Mouse (Mus musculus): Measurements from ENCODE around the gene Fat4.

DNA sequence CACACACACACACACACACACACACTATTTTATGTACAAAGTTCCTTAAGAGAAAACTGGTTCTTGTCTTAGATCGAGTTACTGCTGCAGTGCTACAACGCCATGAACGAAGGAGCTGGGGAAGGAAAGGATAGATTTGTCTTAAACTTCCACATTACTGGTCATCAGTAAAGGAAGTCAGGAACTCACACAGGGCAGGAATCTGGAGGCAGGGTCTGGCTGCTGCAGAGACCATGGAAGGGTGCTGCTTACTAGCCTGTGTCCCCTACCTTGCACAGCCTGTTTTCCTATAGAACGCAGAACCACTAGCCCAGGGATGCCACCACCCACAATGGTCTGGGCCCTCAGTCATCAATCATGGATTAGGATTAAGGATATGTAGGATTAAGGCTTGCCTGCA lies 10.0 kb upstream of the Fat4 start:
- TF ChIP-seq CTCF (IDR thresholded peaks at IDR 0.05; ENCODE audit: borderline replicate concordance, insufficient read depth, low read length) (no peak), POLR2A (IDR thresholded peaks at IDR 0.05; ENCODE audit: low read depth, low read length) (no peak)
